Mouse (Mus musculus) left cerebral cortex, adult 11 months (tissue): ENCODE data around the gene Rgs12.

Source experiments
- DNase-seq: peaks from one replicate; pipeline ENCODE4 v3.0.0; 2022; ENCODE audit warnings: low spot score

Rgs12 gene

DNA sequence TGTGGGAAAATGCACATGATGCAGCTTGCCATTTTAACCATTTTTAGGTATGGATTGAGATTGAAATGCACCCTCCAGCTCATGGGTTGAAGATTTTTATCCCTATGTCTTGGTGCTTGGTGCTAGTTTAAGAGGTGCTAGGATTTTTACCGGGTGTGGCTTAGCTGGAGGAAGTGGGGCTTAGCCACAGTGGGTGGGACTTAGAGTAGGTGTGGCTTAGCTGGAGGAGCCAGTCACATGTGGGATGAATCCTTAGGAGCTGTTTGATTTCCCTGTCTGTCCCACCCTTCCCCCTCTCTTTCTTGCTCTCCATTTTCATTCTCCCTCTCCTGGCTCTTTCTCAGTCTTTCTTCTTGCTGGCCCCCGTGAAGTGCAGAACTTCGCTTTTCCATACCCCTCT lies 32.5 kb downstream of the Rgs12 start:
- no peak for DNase-seq

DNA sequence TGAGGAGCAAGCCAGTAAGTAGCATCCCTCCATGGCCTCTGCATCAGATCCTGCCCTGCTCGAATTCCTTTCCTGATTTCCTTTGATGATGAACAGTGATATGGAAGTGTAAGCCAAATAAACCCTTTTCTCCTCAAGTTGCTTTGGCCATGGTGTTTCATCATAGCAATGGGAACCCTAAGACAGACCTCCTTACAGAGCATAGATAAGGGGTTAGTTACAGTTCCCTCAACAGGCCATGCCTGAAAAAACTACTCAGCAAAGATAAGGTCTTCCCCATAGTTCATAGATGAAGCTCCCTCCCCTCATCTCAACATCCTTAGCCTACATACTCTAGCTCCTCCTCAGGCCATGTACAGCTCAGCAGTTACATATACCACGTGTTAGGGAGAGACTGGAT lies 35.7 kb downstream of the Rgs12 start:
- DNase-seq, result no peak

DNA sequence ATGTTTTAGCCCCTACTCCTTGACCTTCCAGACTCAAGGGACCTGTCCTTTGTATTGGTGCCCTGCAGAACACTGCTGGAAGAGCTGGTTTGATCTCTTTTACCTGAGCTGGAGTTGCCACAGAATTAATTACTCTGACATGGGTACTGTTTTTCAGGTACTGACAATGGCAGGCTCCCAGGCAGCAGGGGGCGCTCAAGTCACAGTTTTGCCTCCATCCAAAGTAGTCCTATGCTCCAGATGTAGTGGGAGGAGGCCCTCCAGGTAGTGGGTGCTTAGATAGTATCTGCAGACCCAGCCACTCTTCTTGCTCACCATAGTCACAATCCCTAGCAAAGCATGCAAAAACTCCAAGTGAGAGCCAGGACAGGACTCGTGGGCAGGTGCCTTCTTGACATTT lies 36.6 kb downstream of the Rgs12 start:
- peak; percentile 65 for DNase-seq

DNA sequence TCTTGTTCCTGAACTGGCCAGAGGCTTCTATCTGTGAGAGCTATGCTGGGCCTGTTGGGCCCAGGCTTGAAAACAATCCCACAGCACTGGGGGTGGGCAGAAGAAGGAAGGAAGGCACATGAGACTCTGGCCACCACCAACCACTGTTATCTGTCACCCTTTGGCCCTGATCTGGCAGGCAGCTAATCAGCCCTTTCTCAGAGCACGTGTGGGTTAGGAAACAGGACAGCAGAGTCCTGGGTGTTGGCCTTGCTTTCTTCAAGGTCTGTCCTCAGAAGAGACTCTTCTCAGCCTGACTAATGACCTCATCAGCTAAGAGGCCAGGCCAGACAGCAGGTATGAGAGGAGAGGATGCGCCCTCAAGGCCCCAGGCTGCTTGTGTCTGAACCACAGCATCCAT lies 38.2 kb downstream of the Rgs12 start:
- no peak for DNase-seq

DNA sequence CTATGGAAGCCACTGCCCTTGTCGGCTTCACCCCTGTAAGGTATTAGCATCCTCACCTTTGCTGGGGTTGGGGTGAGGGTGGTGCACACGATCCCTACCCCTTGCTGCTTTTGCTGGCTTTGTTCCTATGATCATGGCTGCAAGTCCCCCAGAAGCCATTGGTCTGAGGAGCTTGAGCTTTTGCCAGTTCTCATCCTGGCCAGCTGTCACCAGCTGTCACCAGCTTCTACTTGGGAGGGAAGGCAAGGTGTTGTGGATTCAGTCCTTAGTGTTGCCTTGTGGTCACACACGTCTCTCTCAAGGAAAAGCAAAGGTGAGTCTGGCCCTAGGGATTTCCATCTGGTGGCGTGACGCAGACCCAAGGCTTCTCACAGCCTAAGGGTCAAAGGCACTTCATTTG lies 39.4 kb downstream of the Rgs12 start:
- DNase-seq, result no peak

DNA sequence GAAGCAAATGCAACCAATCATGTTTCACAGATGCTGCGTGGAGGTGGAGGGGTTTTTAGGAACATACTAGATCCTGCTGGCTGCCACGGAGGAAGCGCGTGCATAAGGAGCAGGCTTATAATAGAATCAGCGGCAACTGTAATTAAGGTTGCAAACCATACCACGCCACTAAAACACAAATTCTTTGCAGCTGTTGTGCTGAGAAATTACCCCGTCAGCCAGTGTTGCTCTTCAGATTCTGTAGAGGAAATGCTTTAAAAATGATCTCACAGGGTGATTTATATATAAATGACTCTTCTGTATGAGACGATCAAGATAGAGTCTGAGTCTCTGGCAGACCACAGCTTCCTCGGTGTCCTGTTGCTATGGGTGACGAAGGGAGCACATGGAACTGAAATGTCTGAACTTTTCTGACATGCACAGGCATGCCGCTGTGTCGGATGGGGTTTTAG lies 40.1 kb downstream of the Rgs12 start:
- DNase-seq, result peak; percentile 56

DNA sequence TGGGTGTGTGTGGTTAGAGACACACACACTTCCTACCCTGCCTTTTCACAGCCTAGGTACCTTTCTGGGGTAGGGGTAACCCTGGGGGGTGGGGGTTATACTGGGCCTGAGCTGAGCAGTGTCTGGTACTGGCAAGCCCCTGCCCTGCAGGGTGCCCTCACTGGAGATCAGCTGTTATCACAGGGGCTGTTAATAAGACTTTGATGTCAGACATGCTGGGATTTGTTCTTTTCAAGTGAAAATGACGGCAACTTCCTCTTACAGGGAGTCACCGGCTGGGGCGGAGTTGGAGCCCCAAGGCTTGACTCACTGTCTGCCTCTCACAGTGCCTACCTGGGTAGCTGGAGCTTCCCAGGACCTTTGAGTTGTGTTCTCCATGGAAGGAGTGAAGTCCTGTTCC lies 49.5 kb downstream of the Rgs12 start:
- no peak for DNase-seq

DNA sequence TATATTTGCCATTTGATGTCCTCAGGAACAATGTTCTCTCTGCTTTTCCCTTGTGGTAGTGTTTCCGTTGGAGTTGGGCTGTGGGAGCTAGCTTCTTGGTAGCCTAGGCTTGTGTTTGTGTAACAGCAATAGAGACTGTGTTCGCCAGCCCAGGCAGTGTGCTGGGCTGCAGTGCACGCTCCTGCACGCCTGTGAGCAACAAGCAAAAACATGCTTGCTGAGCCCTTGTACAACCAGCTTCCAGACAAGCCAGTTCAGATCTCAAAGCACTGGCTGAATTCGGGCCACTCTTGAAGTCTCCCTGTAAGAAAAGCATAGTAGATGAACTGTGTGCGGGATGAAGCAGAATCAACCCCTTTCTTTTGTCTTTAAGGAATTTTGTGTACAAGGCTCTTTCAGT lies 50.0 kb downstream of the Rgs12 start:
- no peak for DNase-seq

DNA sequence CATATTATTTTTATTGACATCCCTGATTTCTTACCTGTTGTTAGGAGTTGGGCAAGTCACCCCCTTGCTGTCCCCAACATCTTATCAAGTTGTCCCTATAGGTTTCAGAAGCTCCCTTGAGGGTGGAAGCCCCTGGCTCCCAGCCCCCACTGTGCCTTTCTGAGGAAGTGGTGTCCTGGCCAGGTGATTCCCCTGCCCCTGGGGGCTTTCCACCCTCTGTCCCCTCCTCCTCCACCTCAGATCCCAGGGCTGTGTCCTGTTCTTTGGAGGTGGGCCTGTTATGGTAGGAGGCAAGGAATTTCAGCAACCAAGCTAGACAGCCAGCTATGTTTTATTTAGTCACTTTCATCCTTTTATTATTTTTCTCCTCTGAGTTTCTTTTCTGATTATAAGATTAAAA lies 51.1 kb downstream of the Rgs12 start:
- no peak for DNase-seq

DNA sequence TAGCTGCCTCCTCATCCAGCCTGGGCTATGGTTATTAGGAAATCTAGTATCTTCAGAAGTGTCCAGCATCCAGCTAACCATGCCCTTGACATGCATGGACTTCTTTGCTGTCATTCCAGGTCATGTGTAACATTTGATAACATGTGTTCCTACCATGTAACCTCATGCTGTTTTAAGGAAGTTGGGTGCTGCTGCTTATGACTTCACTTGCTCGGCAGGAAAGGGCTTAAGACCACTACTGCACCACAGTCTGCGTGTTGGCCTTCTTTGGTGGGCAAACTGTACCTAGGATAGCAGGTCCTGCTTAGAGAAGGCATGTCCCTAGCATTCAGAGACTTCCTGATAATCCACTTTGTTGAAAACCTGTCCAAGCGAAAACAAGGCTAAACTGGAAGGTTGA lies 51.9 kb downstream of the Rgs12 start:
- DNase-seq, result no peak

DNA sequence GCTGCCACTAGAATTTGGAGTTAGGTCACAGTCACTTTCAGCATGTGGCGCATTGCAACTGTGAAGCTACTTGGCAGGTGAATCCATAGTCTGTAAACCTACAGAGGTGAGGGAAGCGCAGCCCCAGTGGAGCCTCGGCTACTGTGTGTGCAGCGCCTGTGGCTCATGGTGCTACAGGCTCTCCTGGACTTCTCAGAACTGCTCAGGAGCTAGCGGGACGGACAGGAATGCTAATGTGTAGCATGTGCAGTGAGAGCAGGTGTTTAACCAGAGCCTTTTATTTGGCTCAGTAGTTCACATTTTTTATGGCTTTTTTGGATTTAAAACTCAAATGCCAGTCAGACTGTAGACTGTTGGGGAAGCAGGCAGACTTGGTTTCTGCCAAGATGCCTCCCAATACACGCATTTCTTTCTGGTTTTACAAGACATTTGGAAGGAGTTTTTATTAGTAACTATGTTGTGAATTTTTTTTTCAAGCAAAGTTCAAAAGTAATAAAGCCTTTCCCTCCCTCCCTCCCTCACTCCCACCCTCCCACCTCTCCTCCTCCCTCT lies 54.4 kb downstream of the Rgs12 start:
- DNase-seq, result no peak

DNA sequence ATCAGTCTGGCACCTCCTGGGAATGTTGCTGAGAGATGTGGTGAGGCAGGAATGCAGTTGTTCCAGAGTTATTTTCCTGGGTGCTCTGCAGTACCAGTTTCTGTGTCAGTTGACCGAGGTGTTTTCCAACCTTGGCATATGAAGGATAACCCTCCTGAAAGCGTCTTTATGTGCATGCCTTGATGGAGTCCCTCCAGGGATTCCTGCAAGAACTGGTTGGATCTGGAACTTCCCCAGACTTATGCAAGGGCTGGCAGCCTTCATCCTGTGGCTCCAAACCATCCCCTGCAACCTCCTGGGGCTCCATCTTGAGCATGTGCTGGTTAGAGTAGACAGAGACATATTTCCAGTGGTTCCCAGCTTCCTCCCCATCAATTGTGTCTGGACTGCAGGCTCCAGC lies 55.5 kb downstream of the Rgs12 start:
- no peak for DNase-seq

DNA sequence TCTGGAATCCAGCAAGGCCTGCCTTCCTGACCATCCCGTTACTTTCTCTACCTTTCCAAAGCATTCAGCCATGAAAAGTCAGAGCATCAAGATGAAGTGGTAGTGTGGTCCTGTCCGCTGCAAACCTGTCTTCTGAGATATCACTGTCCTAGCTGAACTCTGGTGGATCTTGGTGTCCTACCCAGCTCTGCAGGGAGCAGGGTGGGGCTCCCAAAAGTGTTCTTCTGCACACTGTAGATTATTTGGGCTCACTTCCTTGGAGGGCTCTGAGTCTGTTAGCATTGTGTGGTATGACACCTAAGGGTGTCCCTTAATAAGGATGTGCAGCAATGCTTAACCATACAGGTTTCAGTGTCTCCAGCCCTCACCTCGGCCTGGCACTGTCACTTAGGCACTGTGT lies 56.4 kb downstream of the Rgs12 start:
- DNase-seq, result no peak

DNA sequence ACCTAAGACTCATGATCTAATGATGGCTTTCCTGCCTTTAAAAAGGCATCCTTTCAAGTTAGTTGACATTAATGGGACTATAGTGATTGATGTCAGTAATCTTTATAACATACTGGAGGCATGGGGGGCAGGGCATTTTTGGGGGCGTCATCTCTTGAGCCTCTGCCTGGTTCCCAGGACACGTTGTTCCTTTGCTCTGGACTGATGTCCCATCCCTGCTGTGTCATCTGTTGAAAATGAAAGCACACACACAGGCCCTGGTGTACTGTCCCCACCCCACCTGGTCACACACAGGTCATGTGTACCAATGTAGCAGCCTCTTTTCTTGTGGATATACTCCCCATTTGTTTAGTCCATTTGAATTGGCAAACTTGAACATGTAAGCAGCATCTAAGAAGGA lies 57.4 kb downstream of the Rgs12 start:
- no peak for DNase-seq

DNA sequence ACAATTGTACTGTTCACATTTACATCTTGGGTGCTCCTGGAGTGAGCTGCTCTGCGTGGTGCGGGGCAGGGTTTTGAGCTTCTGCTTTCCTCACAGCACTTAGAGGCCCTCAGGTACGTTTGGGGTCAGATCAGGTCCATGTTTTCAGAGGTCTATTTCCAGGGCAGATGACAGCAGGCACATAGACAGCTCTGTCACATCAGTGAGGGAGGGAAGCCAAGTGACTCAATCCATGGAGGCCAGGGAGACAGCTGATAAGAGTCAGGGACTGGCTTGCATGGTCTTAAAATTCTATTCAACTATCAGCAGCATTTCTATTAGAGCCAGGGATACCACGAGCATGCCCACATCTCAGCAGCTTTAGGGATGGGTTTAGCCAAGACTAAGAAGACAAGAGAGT lies 59.9 kb downstream of the Rgs12 start:
- no peak for DNase-seq

DNA sequence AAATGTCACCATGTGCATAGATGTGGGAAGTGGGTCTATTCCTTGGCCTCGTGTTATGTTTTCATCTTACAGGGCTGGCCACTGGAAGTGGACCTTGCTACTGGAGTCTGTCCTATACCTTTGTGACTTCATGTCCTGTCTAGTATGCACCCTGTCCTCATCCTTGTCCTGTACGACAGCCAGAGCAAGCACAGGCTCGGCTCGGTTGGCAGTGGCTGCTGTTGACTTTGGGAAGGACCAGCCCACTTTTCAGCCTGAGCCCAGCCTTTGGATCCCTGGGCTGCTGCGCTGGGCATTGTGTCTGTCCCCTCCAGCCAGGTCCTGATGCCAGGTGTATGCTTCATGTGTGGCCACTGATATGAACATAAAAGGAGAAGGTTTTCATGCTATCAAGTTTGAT lies 61.4 kb downstream of the Rgs12 start:
- no peak for DNase-seq

DNA sequence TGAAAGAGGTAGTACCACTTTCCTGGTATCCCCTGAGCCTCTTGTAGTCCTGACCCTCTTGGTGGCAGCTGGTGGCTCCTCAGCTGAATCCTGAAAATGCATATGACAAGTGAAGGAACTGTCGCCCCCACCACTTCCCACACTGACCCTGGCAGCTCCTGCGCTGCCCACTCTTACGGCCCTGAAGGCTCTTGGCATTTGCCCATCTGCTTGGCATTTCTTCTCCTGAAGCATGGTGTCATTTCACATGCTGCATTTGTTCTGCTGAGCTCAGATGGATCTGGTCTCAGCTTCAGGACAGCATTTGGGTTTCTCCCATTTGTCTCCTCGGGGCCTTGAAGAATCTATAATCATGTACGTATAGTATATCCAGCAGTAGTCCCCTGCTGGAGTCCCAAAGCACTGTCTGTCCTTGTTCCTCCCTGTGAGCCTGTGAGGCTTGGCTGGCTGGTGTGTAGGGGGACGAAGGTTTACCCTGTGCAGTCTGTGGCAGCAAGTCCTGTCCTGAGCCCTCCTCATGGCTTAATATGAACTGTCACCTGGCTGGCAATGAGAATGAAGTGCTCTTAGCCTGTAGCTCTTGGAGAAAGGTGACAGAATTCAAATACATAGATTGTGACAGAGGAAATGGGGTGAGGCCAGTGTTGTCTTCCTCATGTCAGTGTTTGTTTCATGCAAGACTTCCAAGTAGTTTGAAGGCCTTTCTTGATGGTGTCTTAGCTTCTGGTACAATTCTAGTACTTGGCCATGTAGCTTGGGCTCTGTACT lies 62.1 kb downstream of the Rgs12 start:
- DNase-seq, result no peak

DNA sequence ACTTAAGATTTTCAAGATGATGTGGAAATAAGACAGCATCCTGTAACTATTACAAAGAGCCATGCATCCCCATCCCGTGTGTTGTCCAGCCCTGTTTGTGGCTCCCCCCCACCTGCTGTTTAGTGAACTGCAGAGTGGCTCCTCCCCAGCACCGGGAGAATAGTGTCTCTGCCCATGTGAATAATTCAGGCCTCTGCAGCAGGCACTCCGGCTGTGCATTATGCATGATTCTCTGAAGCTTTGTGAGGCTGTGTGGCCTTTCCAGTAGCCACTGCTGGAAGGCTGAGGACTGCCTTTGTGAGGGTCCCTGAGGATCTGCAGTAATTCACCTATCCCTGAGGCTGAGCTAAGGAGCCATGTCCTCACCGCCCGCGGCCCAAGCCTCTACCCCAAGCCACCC lies 64.8 kb downstream of the Rgs12 start:
- DNase-seq, result no peak

DNA sequence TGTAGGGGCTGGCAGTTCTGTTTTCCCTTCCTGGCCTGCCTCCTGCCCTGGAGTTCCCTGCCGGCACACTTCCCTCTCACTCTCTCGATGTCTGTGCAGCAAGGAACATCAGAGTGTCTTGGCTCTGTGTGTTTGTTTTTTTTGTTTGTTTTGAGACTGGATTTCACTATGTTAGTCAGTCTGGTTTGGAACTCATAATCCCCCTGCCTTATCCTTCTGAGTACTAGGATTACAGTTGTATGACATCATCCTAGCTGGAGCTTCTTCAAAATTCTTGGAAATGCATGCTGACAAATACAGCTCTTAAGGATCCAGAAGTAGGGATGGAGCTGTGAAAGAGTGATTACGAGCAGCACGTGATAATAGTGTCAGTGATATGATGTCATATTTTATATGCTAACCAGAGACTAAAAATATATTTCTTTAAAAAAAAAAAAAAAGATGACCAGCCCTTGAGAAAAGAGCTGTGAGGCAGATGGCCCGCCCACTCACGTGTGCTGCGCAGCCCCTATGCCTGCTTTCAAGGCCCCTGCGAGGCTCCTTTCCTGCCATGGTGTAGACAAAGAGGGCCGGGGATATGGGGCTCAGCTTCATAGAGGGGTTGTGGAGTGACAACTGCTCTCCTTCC lies 70.5 kb downstream of the Rgs12 start:
- no peak for DNase-seq

DNA sequence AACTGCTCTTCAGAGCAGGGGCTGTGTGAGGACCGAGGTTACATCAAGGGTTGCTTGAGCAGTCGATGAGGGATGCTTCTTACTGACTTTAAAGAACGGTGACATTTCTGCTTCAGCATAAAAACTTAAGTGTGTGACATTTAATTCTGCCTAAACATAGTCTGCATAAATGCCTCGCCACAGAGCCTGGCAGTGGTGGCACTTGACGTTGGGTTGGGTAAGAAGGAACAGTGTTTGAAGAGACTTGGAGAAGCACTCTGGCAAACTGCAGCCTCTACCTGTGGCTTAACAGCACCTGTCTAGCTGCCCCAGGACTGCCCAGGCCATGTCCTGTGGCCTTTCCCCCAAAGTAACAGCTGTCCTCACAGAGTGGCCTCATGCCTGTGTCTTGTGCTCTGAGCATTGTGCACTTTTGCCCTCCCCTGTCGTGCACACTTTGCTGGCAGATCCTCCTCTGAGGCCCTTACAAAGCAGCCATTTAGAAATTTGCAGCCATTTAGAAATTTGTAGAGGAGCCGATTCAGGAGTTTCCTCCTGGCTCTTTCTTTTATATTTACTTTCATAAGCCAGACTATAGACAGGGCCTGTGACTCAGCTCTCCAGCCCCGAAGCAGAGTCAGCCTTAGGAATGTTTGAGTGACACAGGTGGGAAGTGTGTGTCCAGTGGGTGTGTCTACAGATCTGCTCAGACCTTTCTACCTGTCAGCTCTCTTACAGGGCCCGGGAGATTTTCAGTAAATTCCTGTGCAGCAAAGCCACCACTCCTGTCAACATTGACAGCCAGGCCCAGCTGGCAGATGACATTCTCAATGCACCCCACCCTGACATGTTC lies 71.4 kb downstream of the Rgs12 start:
- no peak for DNase-seq

DNA sequence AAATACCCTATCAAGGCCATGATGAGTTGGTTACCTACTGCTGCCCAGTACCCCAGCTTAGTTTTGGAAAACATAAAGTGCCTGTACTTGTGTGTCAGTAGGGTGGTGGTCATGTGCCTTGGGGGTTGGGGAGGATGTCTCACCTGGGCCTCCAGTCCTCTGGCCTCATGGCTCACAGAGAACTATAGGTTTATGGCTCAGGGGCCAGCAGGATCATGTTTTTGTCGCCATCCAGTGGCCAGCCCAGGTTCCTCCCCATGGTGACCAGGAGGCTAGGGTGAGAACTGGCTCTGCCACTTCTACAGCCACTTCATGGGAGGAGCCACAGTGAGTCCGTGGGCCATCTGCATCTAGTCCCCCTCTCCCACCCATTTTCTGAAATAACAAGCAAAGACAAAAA lies 75.7 kb downstream of the Rgs12 start:
- no peak for DNase-seq

DNA sequence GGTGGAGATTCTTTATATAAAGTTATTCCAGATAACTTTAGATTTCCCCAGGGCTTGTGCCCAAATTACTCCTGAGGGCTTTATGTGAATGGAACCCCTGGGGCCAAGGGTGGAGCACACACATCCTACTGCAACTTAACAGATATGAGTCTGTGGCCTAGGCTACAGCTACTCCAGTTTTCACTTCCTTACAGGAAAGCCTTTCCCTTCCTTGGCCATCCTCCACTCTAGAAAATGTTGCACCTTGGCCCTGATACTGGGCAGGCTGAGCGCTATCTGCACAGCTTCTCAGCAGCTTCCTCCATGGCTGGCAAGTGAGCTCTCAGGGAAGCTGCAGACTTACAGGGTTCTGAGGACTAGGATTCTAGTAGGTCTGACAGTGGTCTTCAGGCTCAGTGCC lies 80.1 kb downstream of the Rgs12 start:
- no peak for DNase-seq

DNA sequence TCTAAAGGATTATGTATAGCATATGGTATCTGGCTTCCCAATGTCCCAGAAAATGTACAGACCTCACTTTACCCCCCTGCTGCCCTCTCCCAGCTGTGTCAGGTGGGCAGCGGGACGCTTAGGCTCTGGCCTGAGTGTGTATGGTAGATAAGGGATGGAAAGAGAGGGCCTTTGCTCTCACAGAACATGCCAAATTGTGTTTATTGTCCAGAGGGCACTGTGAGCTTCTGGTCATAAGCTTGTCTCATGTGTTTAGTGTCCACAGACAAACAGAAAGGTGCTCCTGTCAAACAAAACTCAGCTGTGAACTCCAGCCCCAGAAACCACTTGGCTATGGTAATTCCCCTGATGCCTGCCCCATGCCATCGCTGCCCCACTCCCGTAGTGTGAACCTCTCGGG lies 80.5 kb downstream of the Rgs12 start:
- DNase-seq, result no peak
